Comparison of ENCODE assay signal across 8 mouse cellular contexts in the genomic region with DNA sequence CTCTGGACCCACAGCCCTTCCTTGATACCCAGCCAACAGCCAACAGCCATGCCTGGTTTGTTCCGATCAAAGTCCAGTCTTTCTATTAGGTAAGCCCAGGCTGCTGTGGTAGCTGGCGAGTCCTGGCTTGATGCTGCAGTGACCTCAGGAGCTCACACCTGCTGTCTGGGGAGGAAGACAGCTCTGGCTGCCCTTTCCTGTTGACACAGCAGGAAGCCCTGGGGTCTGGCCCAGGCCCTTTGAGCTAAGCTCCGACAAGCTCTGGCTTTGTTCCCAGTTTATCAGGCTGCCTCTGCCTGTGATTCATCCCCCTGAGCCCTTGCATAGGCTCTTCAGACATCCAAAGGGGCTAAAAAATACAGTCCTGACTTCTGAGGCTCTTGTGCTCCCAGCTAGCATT. TPM values are rescaled to one million over a fixed set of nuclear protein-coding genes. Genes with fewer than 3 reads are reported as not detected.
DNase-seq lines count a peak whose midpoint lies in the region; ATAC-seq and TF ChIP-seq lines count a peak whose summit lies in the region.

No protein-coding gene starts in this region.

- no peaks in the 10 kb centered on the region for H3K9me3 ChIP-seq in forebrain, postnatal 0 days (ENCODE audit: low read length)
- no peaks in the 10 kb centered on the region for H3K9me3 ChIP-seq in forebrain, embryonic 11.5 days (ENCODE audit: control insufficient read depth, low read length)
- no peaks in the 10 kb centered on the region for H3K9me3 ChIP-seq in kidney, embryonic 15.5 days (replicated peaks)

- ATAC-seq in forebrain, postnatal 0 days, result peak; percentile 27; the same call in 1 of the 2 replicates
- no peak for ATAC-seq in forebrain, embryonic 11.5 days (replicated peaks; ENCODE audit: low FRiP score)
- ATAC-seq in kidney, embryonic 15.5 days (replicated peaks; ENCODE audit: low FRiP score), result peak; percentile 91
- no peak for ATAC-seq in erythroid progenitor cell, adult 5-6 weeks (replicated peaks; ENCODE audit: low FRiP score, poor library complexity, severe bottlenecking)
- ATAC-seq in megakaryocyte-erythroid progenitor cell, adult 5-6 weeks (replicated peaks; ENCODE audit: low FRiP score, low TSS enrichment, poor library complexity, severe bottlenecking), result no peak

- no peak for TF ChIP-seq CTCF in forebrain, postnatal 0 days (IDR thresholded peaks at IDR 0.05; ENCODE audit: low read depth)
- no peak for TF ChIP-seq CTCF in brain, embryonic 14.5 days (IDR thresholded peaks at IDR 0.05; ENCODE audit: borderline replicate concordance, extremely low read depth, insufficient read depth, insufficient read length)

- H3K9ac ChIP-seq in forebrain, postnatal 0 days, result no peak overlapping the region
- H3K9ac ChIP-seq in forebrain, embryonic 11.5 days (ENCODE audit: low read length), result no peak overlapping the region
- H3K9ac ChIP-seq in kidney, embryonic 15.5 days, result no peak overlapping the region

- H3K4me2 ChIP-seq in forebrain, postnatal 0 days (ENCODE audit: low read depth), result no peak overlapping the region
- no peak overlapping the region for H3K4me2 ChIP-seq in forebrain, embryonic 11.5 days (ENCODE audit: low read depth, low read length, severe bottlenecking)
- H3K4me2 ChIP-seq in kidney, embryonic 15.5 days, result no peak overlapping the region; the same call in 1 of the 2 replicates

- H3K27ac ChIP-seq in forebrain, postnatal 0 days (ENCODE audit: low read depth, low read length), result no peak overlapping the region
- H3K27ac ChIP-seq in forebrain, embryonic 11.5 days (ENCODE audit: low read depth, low read length), result no peak overlapping the region
- peak overlapping the region; percentile 72 for H3K27ac ChIP-seq in kidney, embryonic 15.5 days

- WGBS in forebrain, postnatal 0 days, result 25% methylated on average over 3 of the region's 3 CpGs
- WGBS in forebrain, embryonic 11.5 days, result 30% methylated on average over 3 of the region's 3 CpGs
- WGBS in kidney, embryonic 15.5 days, result 34% methylated on average over 3 of the region's 3 CpGs

- H3K36me3 ChIP-seq in forebrain, postnatal 0 days (ENCODE audit: insufficient read depth), result no peaks in the 10 kb centered on the region
- no peaks in the 10 kb centered on the region for H3K36me3 ChIP-seq in forebrain, embryonic 11.5 days (ENCODE audit: control insufficient read depth, insufficient read depth, low read length)
- no peaks in the 10 kb centered on the region for H3K36me3 ChIP-seq in kidney, embryonic 15.5 days

- DNase-seq in forebrain, postnatal 0 days, result peak; percentile 21
- no peak for DNase-seq in forebrain, embryonic 11.5 days (ENCODE audit: low spot score)
- peak; percentile 80 for DNase-seq in brain, embryonic 14.5 days (ENCODE audit: low read depth)
- DNase-seq in heart, adult 9 months (ENCODE audit: low spot score in 2 of 2), result peak; percentile 37 to 60
- peak; percentile 49 to 72 for DNase-seq in lung, postnatal 4 days

- no peaks in the 10 kb centered on the region for H3K27me3 ChIP-seq in forebrain, postnatal 0 days (ENCODE audit: insufficient read depth, low read length)
- no peaks in the 10 kb centered on the region for H3K27me3 ChIP-seq in forebrain, embryonic 11.5 days (ENCODE audit: control insufficient read depth, insufficient read depth, low read length)
- no peaks in the 10 kb centered on the region for H3K27me3 ChIP-seq in kidney, embryonic 15.5 days

- no peaks in the 10 kb centered on the region for H3K4me1 ChIP-seq in forebrain, postnatal 0 days (ENCODE audit: insufficient read depth)
- 0 out of 2 replicates have a peak, but pooled peaks cover 3% of the 10 kb centered on the region for H3K4me1 ChIP-seq in forebrain, embryonic 11.5 days (replicated peaks; ENCODE audit: control insufficient read depth, insufficient read depth, low read length)
- peaks cover 16% of the 10 kb centered on the region; the same call in 1 of the 2 replicates for H3K4me1 ChIP-seq in kidney, embryonic 15.5 days

- no peak overlapping the region for H3K4me3 ChIP-seq in forebrain, postnatal 0 days (ENCODE audit: low read depth, low read length)
- H3K4me3 ChIP-seq in forebrain, embryonic 11.5 days (ENCODE audit: low read depth, low read length), result no peak overlapping the region
- H3K4me3 ChIP-seq in kidney, embryonic 15.5 days (replicated peaks), result no peak overlapping the region

- TF ChIP-seq POLR2A in brain, embryonic 14.5 days (IDR thresholded peaks at IDR 0.05; ENCODE audit: borderline replicate concordance, extremely low read depth, insufficient read depth, insufficient read length, poor library complexity, severe bottlenecking), result no peak

RNA-seq across cellular contexts. Expression of a gene that starts 23.5 kb away (rescaled TPM):
- 18.7 and 23.0 TPM in 2 replicates for total RNA-seq in forebrain, postnatal 0 days (2014; rRNA removed)
- polyA plus RNA-seq in forebrain, postnatal 0 days (2015; fragmentation: Nextera tagmentation; extraction: Ambion mirVana), result 18.0 and 20.3 TPM in 2 replicates
- 7.3 and 9.9 TPM in 2 replicates for polyA plus RNA-seq in forebrain, embryonic 11.5 days (2014; fragmentation: Nextera tagmentation; extraction: Ambion mirVana)
- polyA plus RNA-seq in brain, embryonic 14.5 days (2012; rRNA removed), result 16.2 and 17.6 TPM in 2 replicates
- 16.7 and 18.4 TPM in 2 replicates for polyA plus RNA-seq in kidney, embryonic 15.5 days (2015; fragmentation: Nextera tagmentation; extraction: Ambion mirVana)
- 1.1 TPM in 1 of 2 replicates, not detected in the other for total RNA-seq in erythroid progenitor cell, adult 5-6 weeks (2015; ENCODE audit: low replicate concordance)
- 1.8 and 2.3 TPM in 2 replicates for total RNA-seq in erythroid progenitor cell, adult 5-6 weeks (2017; ENCODE audit: low replicate concordance)
- total RNA-seq in megakaryocyte-erythroid progenitor cell, adult 5-6 weeks (2014; fragmentation: Nextera tagmentation), result 2.2 and 4.4 TPM in 2 replicates
- total RNA-seq in megakaryocyte-erythroid progenitor cell, adult 5-6 weeks (2017), result 3.2 and 5.6 TPM in 2 replicates

RNA-seq across cellular contexts. Expression of a gene that starts 24.5 kb away (rescaled TPM):
- total RNA-seq in forebrain, postnatal 0 days (2014; rRNA removed), result 68.1 and 77.3 TPM in 2 replicates
- polyA plus RNA-seq in forebrain, postnatal 0 days (2015; fragmentation: Nextera tagmentation; extraction: Ambion mirVana), result 89.6 and 106 TPM in 2 replicates
- polyA plus RNA-seq in forebrain, embryonic 11.5 days (2014; fragmentation: Nextera tagmentation; extraction: Ambion mirVana), result 209 and 210 TPM in 2 replicates
- 92.7 and 143 TPM in 2 replicates for polyA plus RNA-seq in brain, embryonic 14.5 days (2012; rRNA removed)
- polyA plus RNA-seq in kidney, embryonic 15.5 days (2015; fragmentation: Nextera tagmentation; extraction: Ambion mirVana), result 148 and 167 TPM in 2 replicates
- total RNA-seq in erythroid progenitor cell, adult 5-6 weeks (2015; ENCODE audit: low replicate concordance), result 47.8 and 119 TPM in 2 replicates
- 77.7 and 112 TPM in 2 replicates for total RNA-seq in erythroid progenitor cell, adult 5-6 weeks (2017; ENCODE audit: low replicate concordance)
- 211 and 258 TPM in 2 replicates for total RNA-seq in megakaryocyte-erythroid progenitor cell, adult 5-6 weeks (2014; fragmentation: Nextera tagmentation)
- 78.8 and 80.2 TPM in 2 replicates for total RNA-seq in megakaryocyte-erythroid progenitor cell, adult 5-6 weeks (2017)

RNA-seq across cellular contexts. Expression of a gene that starts 25.0 kb away (rescaled TPM):
- 43.2 and 51.3 TPM in 2 replicates for total RNA-seq in forebrain, postnatal 0 days (2014; rRNA removed)
- not detected in 2 replicates for polyA plus RNA-seq in forebrain, postnatal 0 days (2015; fragmentation: Nextera tagmentation; extraction: Ambion mirVana)
- not detected in 2 replicates for polyA plus RNA-seq in forebrain, embryonic 11.5 days (2014; fragmentation: Nextera tagmentation; extraction: Ambion mirVana)
- 54.5 and 59.3 TPM in 2 replicates for polyA plus RNA-seq in brain, embryonic 14.5 days (2012; rRNA removed)
- 0.99 and 7.4 TPM in 2 replicates for polyA plus RNA-seq in kidney, embryonic 15.5 days (2015; fragmentation: Nextera tagmentation; extraction: Ambion mirVana)
- 4.2 and 5.0 TPM in 2 replicates for total RNA-seq in erythroid progenitor cell, adult 5-6 weeks (2015; ENCODE audit: low replicate concordance)
- total RNA-seq in erythroid progenitor cell, adult 5-6 weeks (2017; ENCODE audit: low replicate concordance), result 7.4 TPM in 1 of 2 replicates, not detected in the other
- 7.3 and 11.4 TPM in 2 replicates for total RNA-seq in megakaryocyte-erythroid progenitor cell, adult 5-6 weeks (2014; fragmentation: Nextera tagmentation)
- 17.9 and 18.1 TPM in 2 replicates for total RNA-seq in megakaryocyte-erythroid progenitor cell, adult 5-6 weeks (2017)

RNA-seq across cellular contexts. Expression of a gene that starts 45.3 kb away (rescaled TPM):
- 177 and 224 TPM in 2 replicates for total RNA-seq in forebrain, postnatal 0 days (2014; rRNA removed)
- 134 and 156 TPM in 2 replicates for polyA plus RNA-seq in forebrain, postnatal 0 days (2015; fragmentation: Nextera tagmentation; extraction: Ambion mirVana)
- polyA plus RNA-seq in forebrain, embryonic 11.5 days (2014; fragmentation: Nextera tagmentation; extraction: Ambion mirVana), result 167 and 251 TPM in 2 replicates
- polyA plus RNA-seq in brain, embryonic 14.5 days (2012; rRNA removed), result 273 and 336 TPM in 2 replicates
- 99.2 and 138 TPM in 2 replicates for polyA plus RNA-seq in kidney, embryonic 15.5 days (2015; fragmentation: Nextera tagmentation; extraction: Ambion mirVana)
- total RNA-seq in erythroid progenitor cell, adult 5-6 weeks (2015; ENCODE audit: low replicate concordance), result 17.2 and 53.0 TPM in 2 replicates
- 60.7 and 71.3 TPM in 2 replicates for total RNA-seq in erythroid progenitor cell, adult 5-6 weeks (2017; ENCODE audit: low replicate concordance)
- 24.4 and 63.9 TPM in 2 replicates for total RNA-seq in megakaryocyte-erythroid progenitor cell, adult 5-6 weeks (2014; fragmentation: Nextera tagmentation)
- 30.4 and 44.2 TPM in 2 replicates for total RNA-seq in megakaryocyte-erythroid progenitor cell, adult 5-6 weeks (2017)

Comparison
In these comparisons a context has a peak if more than half of its experiments do, and no peak if none do; other contexts are left out.
1. ATAC-seq: peak in forebrain, postnatal 0 days (single experiment) and kidney, embryonic 15.5 days (single experiment); none in forebrain, embryonic 11.5 days (single experiment), erythroid progenitor cell, adult 5-6 weeks (single experiment) and megakaryocyte-erythroid progenitor cell, adult 5-6 weeks (single experiment).